Mouse (Mus musculus): ENCODE measurements around the gene Sult4a1.

The Sult4a1 gene

GRCm38 (mm10) chr15:84045562-84045961 is 60.0 kb downstream of the Sult4a1 start:
- no peak for DNase-seq (ENCODE audit: extremely low spot score)

DNA sequence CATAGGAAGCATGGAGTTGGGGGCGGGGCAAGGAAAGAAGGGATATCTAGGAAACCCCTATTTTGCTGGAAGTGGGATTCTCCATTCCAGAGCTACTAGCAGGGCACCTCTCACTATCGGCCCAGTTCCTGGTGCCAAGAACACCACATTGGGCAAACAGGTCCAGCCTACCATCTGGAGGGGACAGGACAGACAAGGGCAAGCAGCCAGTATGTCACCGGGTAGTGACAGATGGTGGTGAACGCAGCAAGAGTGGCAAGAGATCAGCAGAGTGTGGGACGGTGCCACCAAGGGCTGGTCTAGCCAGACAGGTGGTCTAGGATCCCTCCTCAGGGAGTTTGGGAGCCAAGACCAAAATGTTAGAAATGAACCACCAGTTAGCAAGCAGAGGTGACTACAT is 68.5 kb downstream of the Sult4a1 start:
- no peak for DNase-seq (ENCODE audit: extremely low spot score)
